Mouse (Mus musculus) C2C12 (cell line): ENCODE data around the gene Znrf3.
"Not testable (repeated sequence)": the region's sequence is repeated elsewhere in the genome, so short reads cannot be mapped to it uniquely, and the experiment has no call there.

Source experiments
- CEBPB ChIP-seq: IDR thresholded peaks from one replicate; pipeline ENCODE4 v1.6.1; 2011; ENCODE audit warnings: low read depth, mild to moderate bottlenecking, control low read depth, moderate library complexity
- CTCF ChIP-seq: IDR thresholded peaks from one replicate; pipeline ENCODE4 v1.5.1; 2011; ENCODE audit not compliant: control insufficient read depth, insufficient read depth, insufficient read length
- FOSL1 ChIP-seq: IDR thresholded peaks from one replicate; pipeline ENCODE4 v1.8.0; 2011; ENCODE audit warnings: mild to moderate bottlenecking, low read length; ENCODE audit not compliant: poor library complexity, insufficient read depth, severe bottlenecking
- MAX ChIP-seq: IDR thresholded peaks from one replicate; pipeline ENCODE4 v1.6.1; 2011; ENCODE audit warnings: mild to moderate bottlenecking, control low read depth
- MYOG ChIP-seq: IDR thresholded peaks from one replicate; pipeline ENCODE4 v1.6.1; 2011; ENCODE audit not compliant: control insufficient read depth, insufficient read length; ENCODE audit errors: extremely low read depth
- USF1 ChIP-seq: IDR thresholded peaks from one replicate; pipeline ENCODE4 v1.6.1; 2011; ENCODE audit warnings: low read depth, mild to moderate bottlenecking, control low read depth, moderate library complexity

DNA sequence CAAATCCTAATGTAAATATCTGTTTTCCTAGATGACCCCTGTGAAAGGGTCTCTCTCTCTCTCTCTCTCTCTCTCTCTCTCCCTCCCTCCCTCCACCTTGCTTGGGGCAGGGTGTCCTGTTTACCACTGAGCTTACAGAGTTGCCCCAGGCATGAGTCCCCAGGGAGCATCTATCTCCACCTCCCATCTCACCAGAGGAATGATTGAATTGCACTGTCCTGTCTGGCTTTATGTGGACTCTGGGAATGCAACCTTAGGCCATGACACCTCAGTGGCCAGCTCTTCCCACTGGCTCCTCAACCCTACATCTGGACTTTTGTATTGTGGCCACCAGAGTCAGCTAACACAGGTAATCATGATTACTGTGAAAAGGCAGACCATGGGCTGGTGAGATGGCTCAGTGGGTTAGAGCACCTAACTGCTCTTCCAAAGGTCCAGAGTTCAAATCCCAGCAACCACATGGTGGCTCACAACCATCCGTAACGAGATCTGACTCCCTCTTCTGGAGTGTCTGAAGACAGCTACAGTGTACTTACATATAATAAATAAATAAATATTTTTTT, 31.0 kb upstream of the Znrf3 start:
- not testable (repeated sequence) for TF ChIP-seq USF1, MAX, MYOG, CTCF, CEBPB, FOSL1
